Mouse (Mus musculus): ENCODE data around the gene Chst15.

Chst15 gene

GRCm38 (mm10) chr7:132336781-132337180, 19.8 kb upstream of the Chst15 start:
- no peak for DNase-seq (ENCODE audit: low spot score)

- no peak for DNase-seq (ENCODE audit: low spot score)
Measured at GRCm38 (mm10) chr7:132335367-132335766, 18.3 kb upstream of the Chst15 start.

- no peak for DNase-seq (ENCODE audit: low spot score)
Measured at GRCm38 (mm10) chr7:132333078-132333477, 16.1 kb upstream of the Chst15 start.

GRCm38 (mm10) chr7:132332176-132332575, 15.1 kb upstream of the Chst15 start:
- DNase-seq (ENCODE audit: low spot score), result no peak

- DNase-seq (ENCODE audit: low spot score), result no peak
Measured at GRCm38 (mm10) chr7:132330179-132330578, 13.2 kb upstream of the Chst15 start.

GRCm38 (mm10) chr7:132328648-132329047, 11.6 kb upstream of the Chst15 start:
- DNase-seq (ENCODE audit: low spot score), result no peak

GRCm38 (mm10) chr7:132325549-132326331, 8.7 kb upstream of the Chst15 start:
- DNase-seq (ENCODE audit: low spot score), result no peak

- DNase-seq (ENCODE audit: low spot score), result no peak
Measured at GRCm38 (mm10) chr7:132323430-132323829, 6.4 kb upstream of the Chst15 start.

- DNase-seq (ENCODE audit: low spot score), result no peak
Measured at GRCm38 (mm10) chr7:132321392-132321958, 4.4 kb upstream of the Chst15 start.

- no peak for DNase-seq (ENCODE audit: low spot score)
Measured at GRCm38 (mm10) chr7:132316101-132317035, 660 bp downstream of the Chst15 start.

GRCm38 (mm10) chr7:132315149-132316091, 1.6 kb downstream of the Chst15 start:
- DNase-seq (ENCODE audit: low spot score), result no peak

- no peak for DNase-seq (ENCODE audit: low spot score)
Measured at GRCm38 (mm10) chr7:132312396-132312795, 4.6 kb downstream of the Chst15 start.

- no peak for DNase-seq (ENCODE audit: low spot score)
Measured at GRCm38 (mm10) chr7:132308537-132309191, 8.4 kb downstream of the Chst15 start.

GRCm38 (mm10) chr7:132307722-132308271, 9.2 kb downstream of the Chst15 start:
- DNase-seq (ENCODE audit: low spot score), result no peak

- DNase-seq (ENCODE audit: low spot score), result no peak
Measured at GRCm38 (mm10) chr7:132306671-132307412, 10.2 kb downstream of the Chst15 start.

GRCm38 (mm10) chr7:132305492-132306375, 11.3 kb downstream of the Chst15 start:
- no peak for DNase-seq (ENCODE audit: low spot score)

GRCm38 (mm10) chr7:132304424-132305085, 12.5 kb downstream of the Chst15 start:
- DNase-seq (ENCODE audit: low spot score), result no peak

GRCm38 (mm10) chr7:132303988-132304387, 13.0 kb downstream of the Chst15 start:
- DNase-seq (ENCODE audit: low spot score), result no peak

Data from layer of hippocampus, adult 9-10 months (tissue).